Mouse (Mus musculus) splenic B cell, adult 2 months (primary cell): Measurements from ENCODE around the gene Tppp2.

Source experiments
- DNase-seq: peaks from one replicate; pipeline ENCODE4 v3.0.0-alpha.2; 2011; ENCODE audit warnings: low read depth, low spot score
- H3K27me3 ChIP-seq: 2 replicates; pipeline ENCODE4 v1.6.1; 2012; ENCODE audit warnings: mild to moderate bottlenecking, low read length, moderate library complexity, mixed read lengths; ENCODE audit not compliant: control insufficient read depth, poor library complexity, insufficient read depth, severe bottlenecking
- H3K36me3 ChIP-seq: 2 replicates; pipeline ENCODE4 v1.6.1; 2012; ENCODE audit warnings: mild to moderate bottlenecking, low read length, moderate library complexity, mixed read lengths; ENCODE audit not compliant: control insufficient read depth, poor library complexity, insufficient read depth, severe bottlenecking

The Tppp2 gene

DNA sequence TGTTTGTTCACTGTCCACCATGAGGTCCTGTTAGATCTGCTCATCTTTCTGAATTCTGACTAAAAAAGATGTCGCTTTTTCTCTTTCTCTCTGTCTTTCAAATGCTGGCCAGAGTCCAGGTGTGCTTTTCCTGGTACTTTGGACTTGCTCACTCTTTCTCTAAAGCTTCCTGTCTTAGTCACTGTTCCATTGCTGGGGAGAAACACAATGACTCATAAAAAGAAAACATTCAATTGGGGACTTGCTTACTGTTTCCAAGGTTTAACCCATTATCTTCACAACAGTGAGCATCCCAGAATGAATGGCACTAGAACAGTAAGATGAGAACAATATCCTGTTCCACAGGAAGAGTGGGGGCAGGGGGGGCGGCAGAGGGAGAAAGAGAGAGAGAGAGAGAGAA is 42.1 kb downstream of the Tppp2 start:
- no peak for DNase-seq
- Histone ChIP-seq H3K27me3 (no peaks in the 10 kb centered on the region), H3K36me3 (no peaks in the 10 kb centered on the region)

DNA sequence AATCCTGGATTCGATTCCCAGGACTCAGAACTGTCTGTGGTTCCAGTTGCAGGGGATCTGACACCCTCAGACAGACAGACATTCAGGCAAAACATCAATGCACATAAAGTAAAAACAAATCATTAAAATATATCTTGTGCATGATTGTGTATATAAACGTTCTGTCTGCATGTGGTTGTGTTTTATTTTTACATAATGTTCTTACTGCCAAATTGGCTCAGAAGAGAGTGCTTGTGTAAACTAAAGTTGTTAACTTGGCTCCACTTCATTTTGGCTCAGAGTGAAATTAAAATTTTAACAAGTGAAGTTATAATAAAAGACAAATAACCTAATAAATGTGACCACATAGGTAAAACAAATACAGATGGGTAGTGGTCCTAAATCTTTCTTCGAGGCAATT is 49.2 kb downstream of the Tppp2 start:
- no peak for DNase-seq
- Histone ChIP-seq H3K36me3 (no peaks in the 10 kb centered on the region), H3K27me3 (no peaks in the 10 kb centered on the region)
